ENCODE assay signal across 17 mouse cellular contexts in the genomic region with DNA sequence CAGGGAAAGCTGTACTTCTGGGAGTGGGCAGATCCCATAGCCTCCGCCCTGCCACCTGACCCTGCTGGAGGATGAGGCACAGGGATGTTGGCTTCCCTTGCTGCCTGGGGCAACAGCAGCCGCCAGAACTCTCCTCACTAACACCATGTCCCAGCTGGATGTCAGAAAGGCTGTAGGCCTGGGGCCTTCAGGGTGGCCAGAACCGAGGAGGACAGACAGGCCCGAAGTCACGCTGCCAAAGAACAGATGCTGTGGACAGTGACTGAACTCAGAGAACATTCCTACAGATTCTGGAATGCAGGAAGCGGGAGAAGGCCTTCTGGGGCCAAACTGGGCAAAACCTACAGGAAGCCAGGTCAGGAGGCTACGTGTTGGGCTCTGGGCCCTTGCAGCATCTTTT. TPM values are rescaled to one million over a fixed set of nuclear protein-coding genes. Genes with fewer than 3 reads are reported as not detected.
A peak's percentile ranks its signal among the peaks of the same experiment; 100 is the strongest.
DNase-seq lines count a peak whose midpoint lies in the region; ATAC-seq and TF ChIP-seq lines count a peak whose summit lies in the region.
"Had no signal": no experiment of that assay in that cellular context is flagged by ENCODE, and none has a peak within 500 bp of the region (broad histone marks: within the 10 kb centered on the region; RNA-seq: fewer than 3 reads in every experiment).

No protein-coding gene starts in this region.

- no peak overlapping the region for H3K9ac ChIP-seq in lung, embryonic 14.5 days
- H3K9ac ChIP-seq: hindbrain, embryonic 13.5 days had no signal

- intact Hi-C loops in heart, postnatal 36 days (cut with DNase I), result no loop called here
- intact Hi-C loops in left cerebral cortex, postnatal 36 days (cut with DNase I), result no loop called here

- peak; percentile 34 to 47 for DNase-seq in heart, adult 9 months (ENCODE audit: low spot score in 2 of 2)
- DNase-seq in heart, postnatal 36 days, result no peak
- DNase-seq in lung, embryonic 14.5 days, result peak; percentile 66
- DNase-seq in lung, adult 2 months, result no peak
- peak; percentile 62 for DNase-seq in kidney, postnatal 14 days
- DNase-seq in thymus, adult 18-20 months, result no peak
- DNase-seq in left cerebral cortex, postnatal 36 days (ENCODE audit: low spot score in 2 of 2), result no peak
- DNase-seq: adrenal gland, adult 8-10 months; cerebellum, postnatal 25 days; gastrocnemius, postnatal 14 days; liver; right cerebral cortex, postnatal 14 days; thymus, postnatal 14 days had no signal

- H3K27ac ChIP-seq in lung, embryonic 14.5 days (ENCODE audit: low read depth), result no peak overlapping the region
- H3K27ac ChIP-seq: hindbrain, embryonic 13.5 days had no signal

- H3K4me3 ChIP-seq in lung, embryonic 14.5 days (ENCODE audit: low read depth, low read length), result no peak overlapping the region
- no peak overlapping the region for H3K4me3 ChIP-seq in lung, adult 2 months (replicated peaks; ENCODE audit: extremely low read depth, low read depth, low read length)
- H3K4me3 ChIP-seq: hindbrain, embryonic 13.5 days had no signal

- H3K27me3 ChIP-seq in lung, embryonic 14.5 days (ENCODE audit: insufficient read depth, low read length), result no peaks in the 10 kb centered on the region
- H3K27me3 ChIP-seq: hindbrain, embryonic 13.5 days had no signal

- no peaks in the 10 kb centered on the region for H3K36me3 ChIP-seq in lung, embryonic 14.5 days (ENCODE audit: insufficient read depth)
- H3K36me3 ChIP-seq: hindbrain, embryonic 13.5 days had no signal

- no peak for TF ChIP-seq CTCF in lung, embryonic 14.5 days (IDR thresholded peaks at IDR 0.05; ENCODE audit: low read depth)
- TF ChIP-seq CTCF in lung, adult 2 months (IDR thresholded peaks at IDR 0.05; ENCODE audit: insufficient read depth, low read length), result no peak

- 43% methylated on average over 7 of the region's 7 CpGs for WGBS in lung, embryonic 14.5 days
- 63% methylated on average over 7 of the region's 7 CpGs for WGBS in lung, adult 2 months

- no peak for TF ChIP-seq POLR2A in lung, adult 2 months (IDR thresholded peaks at IDR 0.05; ENCODE audit: borderline replicate concordance, extremely low read depth, low read depth, low read length)

- peak; percentile 44 for ATAC-seq in lung, embryonic 14.5 days (ENCODE audit: insufficient read depth)
- ATAC-seq in activated CD4-positive, CD25-positive, alpha-beta regulatory T cell, adult 4 months, result no peak
- ATAC-seq: forebrain, embryonic 14.5 days had no signal

- peaks cover 12% of the 10 kb centered on the region for H3K4me1 ChIP-seq in lung, embryonic 14.5 days (ENCODE audit: insufficient read depth)
- H3K4me1 ChIP-seq in lung, adult 2 months (ENCODE audit: control insufficient read depth, insufficient read depth, low read length), result peaks cover 9% of the 10 kb centered on the region; the same call in 1 of the 2 replicates

- no peak overlapping the region for H3K4me2 ChIP-seq in lung, embryonic 14.5 days
- H3K4me2 ChIP-seq: hindbrain, embryonic 13.5 days had no signal

- H3K9me3 ChIP-seq in lung, embryonic 14.5 days (ENCODE audit: low read depth, low read length), result no peaks in the 10 kb centered on the region
- H3K9me3 ChIP-seq: hindbrain, embryonic 13.5 days had no signal

RNA-seq across cellular contexts. Expression of a gene that starts 11.2 kb away (rescaled TPM):
- total RNA-seq in heart, postnatal 36 days (2021), result 10 to 100 TPM; 16.5 to 17.9 TPM
- polyA plus RNA-seq in lung, embryonic 14.5 days (2014; fragmentation: Nextera tagmentation; extraction: Ambion mirVana), result 7.3 and 8.0 TPM in 2 replicates
- polyA plus RNA-seq in lung, adult 2 months (2012; rRNA removed), result 32.8 and 34.0 TPM in 2 replicates
- not detected for polyA plus RNA-seq in activated CD4-positive, CD25-positive, alpha-beta regulatory T cell, adult 4 months (2017; shearing (Covaris generic))
- 10 to 100 TPM; 29.6 to 31.5 TPM for total RNA-seq in left cerebral cortex, postnatal 36 days (2021)
- total RNA-seq: neutrophil, adult 5-6 weeks had no signal

Comparison
In these comparisons a context has a peak if more than half of its experiments do, and no peak if none do; other contexts are left out.
1. DNase-seq: peak in heart, adult 9 months (2 of 2), lung, embryonic 14.5 days (single experiment) and kidney, postnatal 14 days (single experiment); none in heart, postnatal 36 days (0 of 2), lung, adult 2 months (single experiment), thymus, adult 18-20 months (0 of 2) and left cerebral cortex, postnatal 36 days (0 of 2).